Mouse (Mus musculus) embryonic fibroblast, embryonic 13.5 days (primary cell): Measurements from ENCODE around the gene Npff.

Experiments
- CTCF ChIP-seq: IDR thresholded peaks from 2 replicates; pipeline ENCODE4 v1.5.1; 2011; ENCODE audit warnings: mild to moderate bottlenecking, control low read depth, low read length, moderate library complexity, borderline replicate concordance; ENCODE audit not compliant: insufficient read depth
- POLR2A ChIP-seq: IDR thresholded peaks from 2 replicates; pipeline ENCODE4 v1.6.1; 2011; ENCODE audit warnings: low read depth, mild to moderate bottlenecking, control low read depth, low read length, moderate library complexity

- TF ChIP-seq CTCF (no peak), POLR2A (no peak)
Measured at GRCm38 (mm10) chr15:102503447-102503846, 21.3 kb downstream of the Npff start, which contains the start of gene Gm10337.
